Mouse (Mus musculus): ENCODE data around the gene Usp22. TPM values are rescaled to one million over a fixed set of nuclear protein-coding genes. Genes with fewer than 3 reads are reported as not detected.

Usp22 gene
- polyA plus RNA-seq, 1 experiment from 2014 or later = 529 TPM

DNA sequence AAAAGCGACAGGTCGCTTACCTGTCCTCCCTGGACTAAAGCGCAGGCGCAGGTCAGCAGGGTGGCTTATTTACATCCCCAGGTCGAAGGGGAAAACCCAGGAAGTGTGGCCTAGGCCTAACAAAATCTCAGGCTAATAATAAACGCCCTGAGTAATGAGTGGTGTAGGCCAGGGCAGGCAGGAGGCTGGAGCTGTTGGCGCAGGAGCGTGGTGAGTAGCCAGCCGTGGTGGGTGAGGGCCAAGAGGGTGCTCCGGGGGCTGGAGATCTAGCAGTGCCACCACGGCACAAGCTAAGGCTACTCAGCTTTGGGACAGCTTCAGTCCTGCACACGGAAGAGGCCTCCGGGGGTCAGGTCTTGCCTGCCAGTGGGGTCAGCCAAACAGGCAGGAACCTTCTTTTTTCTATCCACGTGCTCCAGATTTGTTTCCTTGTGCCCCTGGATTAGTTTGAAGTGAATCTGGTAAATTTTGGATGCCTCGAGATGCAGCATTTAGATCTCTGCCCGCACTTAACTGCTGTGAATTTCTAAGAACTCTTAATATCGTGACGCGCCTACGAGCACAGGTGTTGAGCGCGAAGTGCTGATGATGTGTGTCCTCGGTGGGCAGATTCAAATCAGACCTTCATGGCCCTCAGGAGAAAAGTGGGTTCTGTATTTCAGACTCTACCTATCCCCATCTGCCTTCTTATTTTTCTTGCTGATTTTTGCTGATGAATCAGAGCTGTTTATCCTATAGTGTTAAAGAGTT, 48.1 kb downstream of the Usp22 start, which contains the start of gene Tnfrsf13b:
Gene Tnfrsf13b (plus strand): TSS at position 150 of the 750 bp plus-strand sequence.
- 86% methylated on average over 23 of the region's 23 CpGs for WGBS
- Histone ChIP-seq H3K36me3 (ENCODE audit: control insufficient read depth, insufficient read depth, low read length) (no peaks in the 10 kb centered on the region), H3K4me1 (ENCODE audit: control insufficient read depth, insufficient read depth, low read length) (no peaks in the 10 kb centered on the region), H3K4me3 (replicated peaks; ENCODE audit: low read depth, low read length) (no peak within 1 kb of the TSS), H3K4me2 (ENCODE audit: low read length) (no peak within 1 kb of the TSS), H3K27me3 (ENCODE audit: control insufficient read depth, insufficient read depth, low read length) (no peaks in the 10 kb centered on the region), H3K9ac (replicated peaks; ENCODE audit: low read length) (no peak within 1 kb of the TSS), H3K27ac (replicated peaks; ENCODE audit: low read depth, low read length) (no peak within 1 kb of the TSS), H3K9me3 (ENCODE audit: control insufficient read depth, low read length) (no peaks in the 10 kb centered on the region)
- DNase-seq (no peak), ATAC-seq (ENCODE audit: low FRiP score, low TSS enrichment) (no peak)

DNA sequence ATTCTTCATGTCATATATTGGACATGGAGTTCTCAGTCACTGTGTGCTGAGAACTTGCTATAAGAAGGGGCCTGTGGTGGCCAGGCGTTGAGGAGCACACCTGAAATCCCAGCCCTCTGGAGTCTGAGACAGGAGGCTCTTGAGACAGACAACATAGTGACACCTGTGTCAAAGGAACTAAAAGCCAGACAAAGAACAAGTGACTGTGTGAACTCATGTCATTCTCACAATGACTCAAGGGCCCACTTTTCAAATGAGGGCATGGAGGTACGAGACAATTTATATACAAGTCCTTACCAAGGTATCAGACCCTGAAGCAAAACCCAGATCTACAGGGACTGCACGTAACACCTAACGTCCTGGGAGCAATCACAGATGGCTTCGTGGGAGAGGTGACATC, 48.9 kb downstream of the Usp22 start:
- Histone ChIP-seq H3K4me3 (replicated peaks; ENCODE audit: low read depth, low read length) (no peak overlapping the region), H3K4me1 (ENCODE audit: control insufficient read depth, insufficient read depth, low read length) (no peaks in the 10 kb centered on the region), H3K9ac (replicated peaks; ENCODE audit: low read length) (no peak overlapping the region), H3K9me3 (ENCODE audit: control insufficient read depth, low read length) (no peaks in the 10 kb centered on the region), H3K4me2 (ENCODE audit: low read length) (no peak overlapping the region), H3K27me3 (ENCODE audit: control insufficient read depth, insufficient read depth, low read length) (no peaks in the 10 kb centered on the region), H3K27ac (replicated peaks; ENCODE audit: low read depth, low read length) (no peak overlapping the region), H3K36me3 (ENCODE audit: control insufficient read depth, insufficient read depth, low read length) (no peaks in the 10 kb centered on the region)
- ATAC-seq (ENCODE audit: low FRiP score, low TSS enrichment) = no peak
- no peak for DNase-seq
- 85% methylated on average over 5 of the region's 5 CpGs for WGBS

DNA sequence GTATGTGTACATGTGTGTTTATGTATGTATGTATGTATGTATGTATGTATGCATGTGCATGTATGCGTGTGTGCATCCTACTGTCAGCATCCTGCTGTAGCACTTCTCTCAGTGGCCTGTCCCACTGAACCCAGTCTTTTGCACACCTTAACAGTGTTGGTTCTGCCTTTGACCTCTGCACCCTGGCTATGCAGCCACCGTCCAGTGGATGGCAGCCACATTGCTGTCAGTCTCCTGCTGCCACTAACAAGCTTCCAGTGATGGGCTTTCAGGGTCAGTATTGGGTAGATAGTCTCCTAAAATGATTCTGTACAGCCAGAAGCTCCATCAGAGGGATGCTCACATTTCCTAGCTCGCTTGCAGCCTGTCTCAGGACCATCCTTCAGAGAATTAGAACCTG, 51.0 kb downstream of the Usp22 start:
- Histone ChIP-seq H3K4me3 (replicated peaks; ENCODE audit: low read depth, low read length) (no peak overlapping the region), H3K4me2 (ENCODE audit: low read length) (no peak overlapping the region), H3K36me3 (ENCODE audit: control insufficient read depth, insufficient read depth, low read length) (no peaks in the 10 kb centered on the region), H3K4me1 (ENCODE audit: control insufficient read depth, insufficient read depth, low read length) (no peaks in the 10 kb centered on the region), H3K9me3 (ENCODE audit: control insufficient read depth, low read length) (no peaks in the 10 kb centered on the region), H3K9ac (replicated peaks; ENCODE audit: low read length) (no peak overlapping the region), H3K27ac (replicated peaks; ENCODE audit: low read depth, low read length) (no peak overlapping the region), H3K27me3 (ENCODE audit: control insufficient read depth, insufficient read depth, low read length) (no peaks in the 10 kb centered on the region)
- WGBS = 75% methylated on average over 3 of the region's 3 CpGs
- ATAC-seq (ENCODE audit: low FRiP score, low TSS enrichment) (no peak), DNase-seq (no peak)

DNA sequence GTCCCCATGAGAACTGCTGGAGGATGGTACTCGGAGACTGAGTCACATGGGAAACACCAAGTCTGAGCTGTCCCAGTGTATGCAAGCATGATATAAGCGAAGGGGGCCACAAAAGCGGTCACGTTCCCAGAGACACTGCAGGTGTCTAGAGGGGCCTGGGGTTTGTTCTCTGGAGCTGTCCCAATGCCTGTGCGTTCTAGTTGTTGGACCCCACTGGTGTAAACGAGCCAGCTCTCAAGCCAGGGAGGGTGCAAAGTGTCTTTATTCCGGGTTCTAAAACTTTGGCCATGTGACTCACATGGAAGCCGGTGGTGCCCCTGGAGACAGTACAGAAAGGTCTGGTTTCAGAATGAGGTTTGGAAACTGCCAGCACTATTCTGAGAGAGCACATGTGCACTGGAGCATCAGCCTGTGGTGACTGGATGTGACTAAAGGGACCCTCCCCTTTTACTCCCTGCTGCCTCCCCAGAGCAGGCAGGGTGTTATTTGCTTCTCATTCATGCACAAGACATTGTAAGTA, 52.0 kb downstream of the Usp22 start:
- ATAC-seq (ENCODE audit: low FRiP score, low TSS enrichment) (no peak), DNase-seq (no peak)
- Histone ChIP-seq H3K36me3 (ENCODE audit: control insufficient read depth, insufficient read depth, low read length) (no peaks in the 10 kb centered on the region), H3K4me1 (ENCODE audit: control insufficient read depth, insufficient read depth, low read length) (no peaks in the 10 kb centered on the region), H3K27ac (replicated peaks; ENCODE audit: low read depth, low read length) (no peak overlapping the region), H3K27me3 (ENCODE audit: control insufficient read depth, insufficient read depth, low read length) (no peaks in the 10 kb centered on the region), H3K9ac (replicated peaks; ENCODE audit: low read length) (no peak overlapping the region), H3K4me3 (replicated peaks; ENCODE audit: low read depth, low read length) (no peak overlapping the region), H3K9me3 (ENCODE audit: control insufficient read depth, low read length) (no peaks in the 10 kb centered on the region), H3K4me2 (ENCODE audit: low read length) (no peak overlapping the region)
- WGBS = 86% methylated on average over 8 of the region's 8 CpGs

DNA sequence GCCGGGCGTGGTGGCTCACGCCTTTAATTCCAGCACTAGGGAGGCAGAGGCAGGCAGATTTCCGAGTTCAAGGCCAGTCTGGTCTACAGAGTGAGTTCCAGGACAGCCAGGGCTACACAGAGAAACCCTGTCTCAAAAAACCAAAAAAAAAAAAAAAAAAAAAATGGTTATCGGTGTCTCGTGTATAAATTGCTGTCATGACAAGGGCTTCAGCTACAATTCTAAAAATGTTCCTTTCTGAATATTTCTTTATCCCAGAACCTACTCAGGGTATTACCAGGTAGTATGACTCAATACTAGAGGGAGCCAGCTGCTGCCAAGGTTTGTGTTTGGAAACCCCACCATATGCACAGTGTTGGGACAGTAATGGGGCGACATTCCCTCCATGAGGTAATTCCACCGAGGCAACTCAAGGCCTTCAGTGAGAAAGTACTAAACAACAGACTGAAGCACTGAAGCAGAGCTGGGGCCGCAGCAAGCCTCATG, 52.5 kb downstream of the Usp22 start:
- H3K27me3 ChIP-seq (ENCODE audit: control insufficient read depth, insufficient read depth, low read length) = no peaks in the 10 kb centered on the region
- no peaks in the 10 kb centered on the region for H3K36me3 ChIP-seq (ENCODE audit: control insufficient read depth, insufficient read depth, low read length)
- DNase-seq = no peak
- H3K9me3 ChIP-seq (ENCODE audit: control insufficient read depth, low read length) = no peaks in the 10 kb centered on the region
- H3K4me1 ChIP-seq (ENCODE audit: control insufficient read depth, insufficient read depth, low read length) = no peaks in the 10 kb centered on the region
- H3K4me3 ChIP-seq (replicated peaks; ENCODE audit: low read depth, low read length) = no peak overlapping the region
- H3K4me2 ChIP-seq (ENCODE audit: low read length) = no peak overlapping the region
- H3K9ac ChIP-seq (replicated peaks; ENCODE audit: low read length) = no peak overlapping the region
- no peak for ATAC-seq (ENCODE audit: low FRiP score, low TSS enrichment)
- H3K27ac ChIP-seq (replicated peaks; ENCODE audit: low read depth, low read length) = no peak overlapping the region
- WGBS = 85% methylated on average over 9 of the region's 9 CpGs

DNA sequence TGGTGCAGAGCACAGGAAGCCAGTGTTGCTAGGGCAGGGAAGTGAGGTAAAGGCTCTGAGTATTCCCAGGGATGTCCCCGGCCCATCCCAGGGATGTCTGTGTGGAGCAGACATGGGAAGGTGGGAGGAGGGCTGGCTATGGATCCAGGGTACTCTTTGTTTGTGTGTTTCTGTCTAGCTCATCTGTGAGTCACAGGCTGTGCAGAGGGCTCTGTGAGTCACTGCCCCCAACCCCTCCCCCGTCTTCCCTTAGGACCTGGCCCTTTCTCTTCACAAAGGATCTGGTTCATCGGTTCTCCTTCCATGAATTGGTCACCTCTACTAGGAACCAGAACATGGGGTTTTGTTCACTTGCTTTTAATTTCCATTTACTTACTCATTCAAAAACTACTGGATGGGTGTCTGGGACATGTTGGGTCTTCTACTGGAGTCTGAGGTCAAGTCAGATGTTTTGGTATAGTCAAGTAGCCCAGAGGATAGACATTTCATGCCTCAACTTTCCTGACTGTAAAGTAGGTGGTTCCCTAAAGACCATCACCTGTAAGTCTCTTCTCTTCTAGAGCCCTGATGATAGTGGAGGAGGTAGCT, 54.8 kb downstream of the Usp22 start:
- Histone ChIP-seq H3K4me1 (ENCODE audit: control insufficient read depth, insufficient read depth, low read length) (no peaks in the 10 kb centered on the region), H3K9me3 (ENCODE audit: control insufficient read depth, low read length) (0 out of 2 replicates have a peak, but pooled peaks cover 3% of the 10 kb centered on the region), H3K9ac (replicated peaks; ENCODE audit: low read length) (no peak overlapping the region), H3K27ac (replicated peaks; ENCODE audit: low read depth, low read length) (no peak overlapping the region), H3K36me3 (ENCODE audit: control insufficient read depth, insufficient read depth, low read length) (no peaks in the 10 kb centered on the region), H3K4me3 (replicated peaks; ENCODE audit: low read depth, low read length) (no peak overlapping the region), H3K27me3 (ENCODE audit: control insufficient read depth, insufficient read depth, low read length) (no peaks in the 10 kb centered on the region), H3K4me2 (ENCODE audit: low read length) (no peak overlapping the region)
- WGBS = 86% methylated on average over 3 of the region's 3 CpGs
- ATAC-seq (ENCODE audit: low FRiP score, low TSS enrichment) (no peak), DNase-seq (no peak)

DNA sequence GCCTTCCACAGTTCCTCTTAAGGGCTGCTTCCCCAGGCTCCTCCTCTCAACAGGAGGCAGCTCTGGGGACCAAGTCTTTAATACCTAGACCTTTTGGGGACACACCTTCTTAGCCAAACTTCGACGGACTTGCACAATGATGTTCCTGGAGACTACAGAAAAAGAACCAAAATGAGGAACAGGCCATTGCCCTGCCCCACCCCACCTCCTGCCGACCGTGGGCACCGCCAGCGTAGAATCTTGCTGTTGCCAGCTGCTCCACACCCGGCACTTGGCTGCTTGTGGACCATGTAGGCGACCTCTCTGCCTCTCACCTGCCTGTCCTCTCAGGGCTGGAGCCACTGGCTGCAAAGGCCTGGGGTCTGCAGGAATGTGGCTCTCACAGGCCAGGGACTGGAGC, 58.6 kb downstream of the Usp22 start:
- Histone ChIP-seq H3K4me2 (ENCODE audit: low read length) (no peak overlapping the region), H3K9ac (replicated peaks; ENCODE audit: low read length) (no peak overlapping the region), H3K27ac (replicated peaks; ENCODE audit: low read depth, low read length) (no peak overlapping the region), H3K4me3 (replicated peaks; ENCODE audit: low read depth, low read length) (no peak overlapping the region), H3K4me1 (ENCODE audit: control insufficient read depth, insufficient read depth, low read length) (no peaks in the 10 kb centered on the region), H3K27me3 (ENCODE audit: control insufficient read depth, insufficient read depth, low read length) (no peaks in the 10 kb centered on the region), H3K9me3 (ENCODE audit: control insufficient read depth, low read length) (0 out of 2 replicates have a peak, but pooled peaks cover 3% of the 10 kb centered on the region), H3K36me3 (ENCODE audit: control insufficient read depth, insufficient read depth, low read length) (no peaks in the 10 kb centered on the region)
- ATAC-seq (ENCODE audit: low FRiP score, low TSS enrichment) (no peak), DNase-seq (no peak)
- WGBS = 65% methylated on average over 8 of the region's 8 CpGs

DNA sequence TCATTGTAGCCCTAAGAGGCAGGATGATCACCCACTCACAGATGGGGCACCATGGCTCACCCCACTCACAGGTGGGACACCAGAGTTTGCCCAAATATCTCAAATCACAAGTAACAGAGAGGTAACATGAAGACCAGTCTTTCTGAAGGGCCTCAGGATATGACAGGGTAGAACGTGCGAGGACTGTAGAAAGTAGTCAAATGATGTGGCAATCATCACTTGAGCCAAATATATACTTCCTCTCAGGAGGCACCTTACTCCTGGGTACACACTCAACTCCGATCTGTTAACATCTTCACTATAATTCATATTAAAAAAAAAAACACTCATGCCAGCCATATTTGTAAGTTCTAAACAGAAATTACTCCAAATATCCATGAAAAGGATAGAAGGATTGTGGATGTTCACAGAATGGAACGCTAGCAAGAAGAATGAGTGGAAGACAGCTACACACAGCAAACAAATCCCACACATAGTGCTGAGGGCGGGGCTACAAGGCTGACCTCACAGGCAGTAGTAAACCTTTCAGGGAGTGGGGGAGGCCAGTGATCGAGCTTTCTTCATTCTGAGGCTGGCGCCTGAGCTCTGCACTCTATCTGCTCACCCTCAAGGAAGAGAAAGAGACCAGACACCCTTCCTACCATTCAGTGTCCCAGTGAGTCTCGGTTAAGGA, 62.4 kb downstream of the Usp22 start:
- 0 out of 2 replicates have a peak, but pooled peaks cover 3% of the 10 kb centered on the region for H3K9me3 ChIP-seq (ENCODE audit: control insufficient read depth, low read length)
- no peak overlapping the region for H3K4me2 ChIP-seq (ENCODE audit: low read length)
- H3K27me3 ChIP-seq (ENCODE audit: control insufficient read depth, insufficient read depth, low read length) = no peaks in the 10 kb centered on the region
- no peak for ATAC-seq (ENCODE audit: low FRiP score, low TSS enrichment)
- no peak overlapping the region for H3K4me3 ChIP-seq (replicated peaks; ENCODE audit: low read depth, low read length)
- no peaks in the 10 kb centered on the region for H3K4me1 ChIP-seq (ENCODE audit: control insufficient read depth, insufficient read depth, low read length)
- no peak for DNase-seq
- no peak overlapping the region for H3K9ac ChIP-seq (replicated peaks; ENCODE audit: low read length)
- H3K36me3 ChIP-seq (ENCODE audit: control insufficient read depth, insufficient read depth, low read length) = no peaks in the 10 kb centered on the region
- WGBS = 84% methylated on average over 8 of the region's 8 CpGs
- H3K27ac ChIP-seq (replicated peaks; ENCODE audit: low read depth, low read length) = no peak overlapping the region
